Mouse (Mus musculus) neural tube, embryonic 14.5 days (tissue): ENCODE measurements at regions not wholly inside any gene's neighbourhood (a gene's known extent, or its start where the extent isn't known, plus 50 kb on each side); places are given as distances from the start of the nearest gene placed in this dataset.
A peak's percentile ranks its signal among the peaks of the same experiment; 100 is the strongest.
"Not testable (repeated sequence)": the region's sequence is repeated elsewhere in the genome, so short reads cannot be mapped to it uniquely, and the experiment has no call there.

Source experiments
- ATAC-seq: fragments of 200-750 bp; cut with Nextera tagmentation; 2 replicates; pipeline ENCODE4 v1.8.0; 2017; ENCODE audit warnings: low read depth, mild to moderate bottlenecking, moderate TSS enrichment, moderate library complexity
- H3K27ac ChIP-seq: fragments of 300-500 bp; sonication (generic); 2 replicates; pipeline ENCODE4 v1.5.1; 2014; ENCODE audit warnings: low read depth, mild to moderate bottlenecking, control low read depth, low read length, moderate library complexity, mixed read lengths
- H3K27me3 ChIP-seq: fragments of 300-500 bp; sonication (generic); 2 replicates; pipeline ENCODE4 v1.6.1; 2014; ENCODE audit warnings: low read length; ENCODE audit not compliant: control insufficient read depth, insufficient read depth
- H3K36me3 ChIP-seq: fragments of 300-500 bp; sonication (generic); 2 replicates; pipeline ENCODE4 v1.6.1; 2014; ENCODE audit warnings: low read length, mixed read lengths; ENCODE audit not compliant: control insufficient read depth, insufficient read depth
- H3K4me1 ChIP-seq: fragments of 300-500 bp; sonication (generic); 2 replicates; pipeline ENCODE4 v1.6.1; 2014; ENCODE audit warnings: low read length; ENCODE audit not compliant: control insufficient read depth, insufficient read depth
- H3K4me2 ChIP-seq: fragments of 300-500 bp; sonication (generic); 2 replicates; pipeline ENCODE4 v1.6.1; 2014; ENCODE audit warnings: mild to moderate bottlenecking, low read depth, low read length, control low read depth
- H3K4me3 ChIP-seq: fragments of 300-500 bp; sonication (generic); 2 replicates; pipeline ENCODE4 v1.5.1; 2014; ENCODE audit warnings: low read depth, low read length, control low read depth, mixed read lengths
- H3K9ac ChIP-seq: fragments of 300-500 bp; sonication (generic); replicated peaks from 2 replicates; pipeline ENCODE4 v1.6.1; 2014; ENCODE audit warnings: low read depth, mild to moderate bottlenecking, control low read depth, low read length, mixed read lengths
- H3K9me3 ChIP-seq: fragments of 300-500 bp; sonication (generic); 2 replicates; pipeline ENCODE4 v1.6.1; 2016; ENCODE audit warnings: low read length; ENCODE audit not compliant: control insufficient read depth
- WGBS: fragments of 180-500 bp; shearing (Covaris S2); extraction: QIAGEN DNeasy Blood & Tissue Kit; methylation state at CpG from one replicate; pipeline ENCODE4 v1.1.7; 2014; 5-methylcytosine and 5-hydroxymethylcytosine counted together

DNA sequence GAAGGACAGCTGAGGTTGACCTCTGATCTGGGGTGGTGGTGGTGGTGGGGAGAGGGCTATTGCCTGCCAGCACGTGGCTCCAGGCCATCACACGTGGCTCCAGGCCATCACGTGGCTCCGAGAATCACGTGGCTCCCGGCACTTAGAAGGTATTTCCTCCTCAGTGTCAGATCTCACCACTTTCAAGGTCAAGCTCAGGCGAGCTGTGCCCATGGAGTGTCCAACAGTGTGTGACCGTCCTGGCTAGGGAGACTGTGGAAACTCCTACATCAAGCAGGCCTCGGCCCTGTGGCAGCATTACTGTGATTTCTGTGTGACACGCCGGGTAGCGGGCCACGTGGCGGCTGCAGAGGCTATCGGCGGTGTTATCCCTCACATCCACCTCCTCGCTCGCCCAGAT lies 111.8 kb upstream of the Kcng1 start:
- Histone ChIP-seq H3K27ac (no peak overlapping the region), H3K27me3 (no peaks in the 10 kb centered on the region), H3K4me3 (no peak overlapping the region), H3K9me3 (no peaks in the 10 kb centered on the region), H3K4me1 (no peaks in the 10 kb centered on the region), H3K9ac (no peak overlapping the region), H3K4me2 (no peak overlapping the region), H3K36me3 (no peaks in the 10 kb centered on the region)
- ATAC-seq, result no peak
- WGBS, result 95% methylated on average over 18 of the region's 18 CpGs

DNA sequence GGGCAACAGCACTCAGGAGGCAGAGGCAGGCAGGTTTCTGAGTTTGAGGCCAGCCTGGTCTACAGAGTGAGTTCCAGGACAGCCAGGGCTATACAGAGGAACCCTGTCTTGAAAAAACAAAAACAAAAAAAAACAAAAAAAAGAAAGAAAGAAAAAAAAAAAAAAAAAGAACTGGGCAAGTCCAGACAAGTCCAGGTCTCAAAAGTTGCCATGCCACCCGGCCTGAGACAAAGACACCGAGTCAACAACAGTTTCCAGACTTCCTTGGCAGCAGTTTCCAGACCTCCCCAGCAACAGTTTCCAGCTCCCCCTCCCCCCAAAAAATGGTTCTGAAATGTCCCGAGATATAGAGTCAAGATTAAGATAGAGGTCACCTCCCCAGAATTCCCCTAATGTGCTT lies 110.6 kb upstream of the Kcng1 start:
- not testable (repeated sequence) for H3K4me1 ChIP-seq, ATAC-seq, H3K27me3 ChIP-seq, H3K9ac ChIP-seq, H3K27ac ChIP-seq, H3K36me3 ChIP-seq, H3K9me3 ChIP-seq, H3K4me3 ChIP-seq, H3K4me2 ChIP-seq
- WGBS, result 92% methylated on average over 3 of the region's 3 CpGs

DNA sequence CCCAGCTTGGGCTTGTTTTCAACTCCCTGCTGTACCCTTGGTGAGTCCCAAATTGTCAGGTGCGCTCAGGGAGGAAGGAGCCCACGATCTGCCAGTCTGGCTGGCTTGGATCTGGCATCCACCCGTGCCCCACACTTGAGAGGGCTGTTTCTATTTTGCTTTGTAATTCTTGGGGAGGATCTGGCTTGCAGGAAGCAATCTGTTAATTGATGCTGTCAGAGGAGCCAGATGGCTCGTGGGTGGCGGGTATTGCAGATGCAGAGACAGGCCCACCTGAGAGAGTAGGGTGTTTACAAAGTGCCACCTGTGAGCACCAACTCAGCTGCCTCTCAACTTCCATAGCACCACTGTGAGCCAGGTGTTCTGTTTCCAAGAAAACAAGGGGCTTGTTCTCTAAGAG lies 99.1 kb upstream of the Kcng1 start:
- Histone ChIP-seq H3K36me3 (no peaks in the 10 kb centered on the region), H3K9ac (no peak overlapping the region), H3K4me2 (no peak overlapping the region), H3K9me3 (no peaks in the 10 kb centered on the region), H3K27ac (no peak overlapping the region), H3K4me3 (no peak overlapping the region), H3K4me1 (no peaks in the 10 kb centered on the region), H3K27me3 (no peaks in the 10 kb centered on the region)
- WGBS, result 81% methylated on average over 5 of the region's 5 CpGs
- no peak for ATAC-seq

DNA sequence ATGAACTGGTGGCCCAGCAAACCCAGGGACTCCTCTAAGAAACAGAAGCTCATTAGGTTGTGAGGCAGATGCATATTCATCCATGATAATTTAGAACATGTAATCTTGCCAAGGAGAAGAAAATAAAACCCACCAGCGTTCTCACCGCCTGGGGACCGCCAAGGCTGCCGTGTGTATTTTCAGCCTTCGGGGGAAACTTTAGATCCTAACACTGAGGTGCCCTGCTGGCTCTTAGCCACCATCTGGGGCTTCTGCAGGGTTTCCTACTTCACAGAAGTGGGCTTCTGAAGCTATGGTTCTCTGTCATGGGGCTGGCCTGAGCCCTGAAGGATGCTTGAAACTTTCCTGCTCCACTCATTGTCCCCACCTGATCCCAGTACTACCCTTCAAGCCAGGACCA lies 90.8 kb upstream of the Kcng1 start:
- H3K4me3 ChIP-seq, result no peak overlapping the region
- H3K27me3 ChIP-seq, result no peaks in the 10 kb centered on the region
- no peak overlapping the region for H3K9ac ChIP-seq
- H3K36me3 ChIP-seq, result no peaks in the 10 kb centered on the region
- H3K4me2 ChIP-seq, result no peak overlapping the region
- 0 out of 2 replicates have a peak, but pooled peaks cover 3% of the 10 kb centered on the region for H3K9me3 ChIP-seq
- H3K4me1 ChIP-seq, result no peaks in the 10 kb centered on the region
- 91% methylated on average over 5 of the region's 5 CpGs for WGBS
- ATAC-seq, result no peak
- no peak overlapping the region for H3K27ac ChIP-seq

DNA sequence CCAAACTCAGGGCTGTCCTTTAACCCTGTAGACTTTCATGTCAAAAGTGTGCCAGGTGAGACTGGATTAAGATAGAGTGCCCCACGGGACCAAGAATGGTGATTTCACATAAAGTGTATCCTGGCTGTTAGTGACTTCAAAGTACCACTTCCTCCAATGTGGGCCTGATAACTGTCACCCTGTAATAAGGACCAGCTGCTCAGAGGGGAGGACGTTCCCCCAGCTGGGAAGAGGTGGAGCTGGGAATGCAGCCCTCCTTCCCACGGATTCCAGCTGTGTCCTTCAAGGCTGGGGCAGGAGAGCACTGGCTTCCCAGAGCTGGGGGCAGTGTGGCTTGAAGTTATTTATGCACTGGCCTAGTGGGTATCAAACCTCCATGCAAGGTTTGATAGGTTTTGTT lies 89.7 kb upstream of the Kcng1 start:
- Histone ChIP-seq H3K36me3 (no peaks in the 10 kb centered on the region), H3K27ac (no peak overlapping the region), H3K27me3 (no peaks in the 10 kb centered on the region), H3K4me3 (no peak overlapping the region), H3K9ac (no peak overlapping the region), H3K9me3 (0 out of 2 replicates have a peak, but pooled peaks cover 3% of the 10 kb centered on the region), H3K4me2 (no peak overlapping the region), H3K4me1 (no peaks in the 10 kb centered on the region)
- WGBS, result 42% methylated on average over 3 of the region's 3 CpGs
- no peak for ATAC-seq

DNA sequence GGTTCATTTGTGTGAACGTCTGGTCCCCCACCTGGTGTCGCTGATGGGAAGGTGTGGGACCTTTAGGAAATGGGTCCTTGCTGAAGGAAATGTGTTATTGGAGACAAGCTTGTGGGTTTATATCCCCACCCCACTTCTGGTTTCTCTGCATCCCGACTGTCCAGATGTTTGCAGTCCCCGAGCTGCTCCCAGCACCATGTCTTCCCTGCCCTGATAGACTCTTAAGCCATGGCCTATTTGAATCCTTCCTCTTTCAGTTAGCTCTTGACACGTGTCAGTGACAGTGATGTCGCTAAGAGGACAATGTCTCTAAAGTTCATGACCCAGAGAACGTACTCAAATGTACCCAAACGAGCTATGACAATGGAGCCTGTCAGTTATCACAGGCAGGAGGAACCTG lies 77.7 kb upstream of the Kcng1 start:
- no peak overlapping the region for H3K4me2 ChIP-seq
- no peaks in the 10 kb centered on the region for H3K9me3 ChIP-seq
- ATAC-seq, result no peak
- WGBS, result 61% methylated on average over 8 of the region's 8 CpGs
- H3K27me3 ChIP-seq, result no peaks in the 10 kb centered on the region
- H3K4me1 ChIP-seq, result 0 out of 2 replicates have a peak, but pooled peaks cover 7% of the 10 kb centered on the region
- H3K9ac ChIP-seq, result no peak overlapping the region
- no peak overlapping the region for H3K4me3 ChIP-seq
- no peaks in the 10 kb centered on the region for H3K36me3 ChIP-seq
- no peak overlapping the region for H3K27ac ChIP-seq

DNA sequence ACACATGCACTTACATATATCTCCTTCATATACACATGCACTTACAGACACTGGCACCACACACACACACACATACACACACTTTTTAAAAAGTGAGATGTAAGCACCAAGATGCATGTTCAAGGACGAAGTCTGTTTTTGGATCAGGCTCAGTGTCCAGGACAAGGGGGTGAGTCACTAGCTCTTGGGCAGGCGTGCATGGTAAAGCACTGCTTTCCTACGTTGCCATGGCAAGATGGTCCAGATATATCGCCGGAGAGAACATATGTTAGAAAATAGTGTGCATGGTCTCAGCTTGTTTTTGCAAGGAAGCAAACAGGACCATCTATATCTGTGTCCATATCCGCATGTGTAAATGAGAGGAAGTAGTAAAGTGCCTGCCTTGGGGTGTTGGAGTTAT lies 77.0 kb upstream of the Kcng1 start:
- 90% methylated on average over 6 of the region's 6 CpGs for whole genome bisulfite sequencing
- no peaks in the 10 kb centered on the region for H3K9me3 ChIP-seq
- ATAC-seq, result no peak

DNA sequence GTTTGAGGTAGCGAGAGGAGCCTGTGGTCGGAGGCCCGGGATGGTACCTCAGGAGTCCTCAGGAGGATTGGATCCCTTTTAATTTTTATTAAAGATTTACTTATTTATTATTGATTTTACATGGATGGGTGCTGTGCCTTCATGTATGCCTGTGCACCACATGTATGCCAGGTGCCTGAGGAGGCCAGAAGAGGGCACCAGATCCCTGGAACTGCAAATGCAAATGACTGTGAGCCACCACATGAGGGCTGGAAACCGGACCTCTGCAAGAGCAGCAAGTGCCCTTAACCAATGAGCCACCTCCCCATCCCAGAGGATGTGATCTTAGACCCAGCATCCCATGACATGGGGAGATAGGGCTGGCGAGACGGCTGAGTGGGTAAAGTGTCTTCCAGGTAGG lies 76.3 kb upstream of the Kcng1 start:
- ATAC-seq, result no peak
- Histone ChIP-seq H3K4me1 (0 out of 2 replicates have a peak, but pooled peaks cover 7% of the 10 kb centered on the region), H3K9me3 (no peaks in the 10 kb centered on the region), H3K27me3 (no peaks in the 10 kb centered on the region), H3K36me3 (no peaks in the 10 kb centered on the region), H3K27ac (no peak overlapping the region), H3K9ac (no peak overlapping the region), H3K4me2 (no peak overlapping the region), H3K4me3 (no peak overlapping the region)
- WGBS, result 86% methylated on average over 6 of the region's 6 CpGs

More for the DNA sequence above, 77.0 kb upstream of the Kcng1 start:
- Histone ChIP-seq H3K27ac (no peak overlapping the region), H3K27me3 (no peaks in the 10 kb centered on the region), H3K4me3 (no peak overlapping the region), H3K4me2 (no peak overlapping the region), H3K4me1 (0 out of 2 replicates have a peak, but pooled peaks cover 7% of the 10 kb centered on the region), H3K36me3 (no peaks in the 10 kb centered on the region), H3K9ac (no peak overlapping the region)

DNA sequence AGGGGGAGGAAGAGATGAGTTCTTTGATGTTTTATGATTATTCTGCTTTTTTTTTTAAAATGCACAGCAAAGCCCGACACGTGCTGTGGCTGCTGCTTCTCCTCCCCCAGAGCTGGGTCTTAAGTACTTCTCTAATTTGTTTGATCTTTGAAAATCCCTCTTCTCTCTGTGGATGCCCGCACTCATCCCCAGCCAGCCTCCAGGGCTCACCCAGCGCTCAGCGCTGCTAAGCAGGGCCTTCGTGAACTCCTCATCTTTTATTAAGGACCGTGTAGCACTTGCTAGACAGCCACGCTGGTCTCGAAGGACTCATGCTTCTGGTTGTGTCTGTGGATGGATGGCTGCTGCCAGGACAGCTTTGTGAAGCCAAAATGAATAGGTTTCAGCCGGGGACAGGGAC lies 72.9 kb upstream of the Kcng1 start:
- no peak overlapping the region for H3K27ac ChIP-seq
- no peak; the same call in 1 of the 2 replicates for ATAC-seq

More for the DNA sequence above, 72.9 kb upstream of the Kcng1 start:
- Histone ChIP-seq H3K4me1 (0 out of 2 replicates have a peak, but pooled peaks cover 7% of the 10 kb centered on the region), H3K36me3 (no peaks in the 10 kb centered on the region), H3K4me2 (no peak overlapping the region), H3K9me3 (no peaks in the 10 kb centered on the region), H3K9ac (0 out of 2 replicates have a peak overlapping the region, but pooled peaks have one; percentile 16), H3K4me3 (no peak overlapping the region), H3K27me3 (no peaks in the 10 kb centered on the region)
- WGBS, result 40% methylated on average over 10 of the region's 10 CpGs
